Mouse (Mus musculus) layer of hippocampus, adult 9-10 months (tissue): ENCODE results near the gene Zfp109.
A peak's percentile ranks its signal among the peaks of the same experiment; 100 is the strongest.

Experiments used
- DNase-seq: peaks from one replicate; pipeline ENCODE4 v3.0.0; 2022; ENCODE audit warnings: low spot score

The Zfp109 gene

DNA sequence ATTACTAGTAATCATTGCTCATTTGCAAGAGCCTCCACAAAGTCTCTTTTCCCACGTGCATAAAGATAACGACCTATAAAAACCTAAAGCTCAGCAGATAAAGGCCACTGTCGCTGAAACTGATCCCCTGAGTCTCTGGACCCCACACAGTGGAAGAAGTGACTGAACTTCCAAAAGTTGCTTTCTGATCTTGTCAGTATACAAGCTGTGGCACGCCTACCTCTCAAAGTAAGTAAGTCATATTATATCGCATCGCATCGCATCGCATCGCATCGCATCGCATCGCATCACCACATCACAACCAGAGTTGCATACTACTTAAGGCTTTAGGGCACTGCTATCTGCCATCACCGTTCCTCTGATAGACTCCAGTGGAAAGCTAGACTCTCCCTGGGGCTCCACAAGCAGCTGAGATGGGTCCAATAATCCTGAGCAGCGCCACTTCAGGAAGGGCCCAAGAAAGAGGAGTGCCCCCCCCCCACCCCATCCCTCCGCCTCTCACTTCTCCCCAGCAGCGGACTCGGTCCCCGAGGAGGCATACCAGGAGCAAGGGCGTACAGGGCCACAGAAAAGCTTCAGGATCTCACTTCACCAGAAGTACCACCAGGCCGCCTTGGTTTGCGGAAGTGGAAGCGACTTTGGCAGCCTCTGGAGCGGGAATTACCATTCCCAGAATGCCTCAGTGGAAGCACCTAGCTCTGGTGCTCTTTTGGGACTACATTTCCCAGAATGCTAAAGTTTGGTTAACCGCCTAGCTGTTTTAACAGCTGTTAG, 29.7 kb downstream of the Zfp109 start:
- peak; percentile 49 for DNase-seq

DNA sequence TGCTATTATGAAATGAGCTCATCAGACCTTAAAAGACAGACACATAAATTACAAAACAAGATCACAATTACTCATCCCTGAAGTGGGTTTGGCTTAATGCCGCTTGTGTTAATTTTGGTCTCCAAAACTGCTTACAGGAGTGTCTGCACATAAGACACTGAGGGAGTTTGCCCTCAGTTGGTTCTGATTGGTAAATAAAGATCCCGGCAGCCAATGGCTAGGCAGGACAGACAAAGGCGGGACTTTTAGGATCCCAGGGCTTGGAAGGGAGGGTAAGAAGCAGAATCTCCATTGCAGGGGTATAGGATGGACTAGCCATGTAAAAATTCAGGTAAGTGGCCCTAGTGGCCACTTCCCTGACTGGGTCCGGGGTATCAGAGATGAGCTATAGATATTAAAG, 40.4 kb downstream of the Zfp109 start:
- DNase-seq = no peak

DNA sequence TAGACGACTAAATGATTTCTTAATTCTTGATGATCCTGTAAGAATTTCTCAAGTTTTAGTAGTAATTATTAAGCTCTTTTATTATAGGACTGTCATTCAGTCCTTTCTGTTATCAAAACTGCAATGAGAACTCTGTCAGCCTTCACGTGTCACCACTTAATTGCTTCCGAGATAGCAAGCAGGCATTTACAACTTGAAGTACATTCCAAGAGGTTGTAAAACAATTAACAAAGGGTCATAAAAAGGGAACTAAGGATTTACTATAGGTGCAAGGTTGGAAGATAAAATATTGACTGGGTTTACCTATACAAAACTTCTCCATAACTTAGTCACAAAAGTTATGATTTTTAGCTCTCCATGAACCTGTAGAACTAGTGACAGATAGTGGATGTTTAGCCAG, 44.2 kb downstream of the Zfp109 start:
- DNase-seq = no peak

DNA sequence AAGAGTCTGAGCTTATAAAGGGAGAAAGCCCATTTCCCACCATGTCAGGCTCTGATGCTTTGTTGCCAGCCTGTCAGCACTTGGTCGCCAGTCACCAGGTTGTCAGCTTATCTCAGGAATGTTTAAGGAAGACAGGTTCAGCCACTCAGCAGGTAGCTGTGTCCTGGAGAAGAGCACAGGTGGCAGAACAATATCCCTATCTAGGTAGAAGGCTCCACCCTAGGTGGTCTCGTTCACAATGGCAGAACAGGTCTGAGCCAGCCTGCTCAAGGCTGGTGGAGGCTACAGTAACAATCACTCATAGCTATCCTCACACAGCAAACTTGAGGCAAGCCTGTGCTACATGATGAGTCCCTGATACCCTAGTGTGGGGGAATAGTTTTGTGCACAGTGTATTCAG, 46.0 kb downstream of the Zfp109 start:
- DNase-seq = no peak

DNA sequence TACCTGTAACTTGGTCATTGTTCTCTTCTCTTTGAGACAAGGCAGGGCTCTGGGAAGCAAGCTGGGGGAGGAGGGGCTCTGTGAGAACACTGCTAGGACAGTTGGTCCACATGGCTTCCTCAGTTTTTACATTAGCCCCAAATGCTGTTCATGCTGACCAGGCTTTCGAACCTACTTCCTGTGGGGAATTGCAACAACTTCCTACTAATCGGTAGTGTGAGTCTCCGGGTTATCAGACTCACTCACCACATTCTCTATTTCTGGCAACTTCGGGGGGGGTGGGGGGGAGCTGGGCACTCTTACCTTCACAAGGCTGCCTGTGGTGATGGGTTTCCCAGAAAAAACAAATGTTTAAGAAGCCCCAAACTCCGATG, 47.8 kb downstream of the Zfp109 start:
- DNase-seq = no peak

DNA sequence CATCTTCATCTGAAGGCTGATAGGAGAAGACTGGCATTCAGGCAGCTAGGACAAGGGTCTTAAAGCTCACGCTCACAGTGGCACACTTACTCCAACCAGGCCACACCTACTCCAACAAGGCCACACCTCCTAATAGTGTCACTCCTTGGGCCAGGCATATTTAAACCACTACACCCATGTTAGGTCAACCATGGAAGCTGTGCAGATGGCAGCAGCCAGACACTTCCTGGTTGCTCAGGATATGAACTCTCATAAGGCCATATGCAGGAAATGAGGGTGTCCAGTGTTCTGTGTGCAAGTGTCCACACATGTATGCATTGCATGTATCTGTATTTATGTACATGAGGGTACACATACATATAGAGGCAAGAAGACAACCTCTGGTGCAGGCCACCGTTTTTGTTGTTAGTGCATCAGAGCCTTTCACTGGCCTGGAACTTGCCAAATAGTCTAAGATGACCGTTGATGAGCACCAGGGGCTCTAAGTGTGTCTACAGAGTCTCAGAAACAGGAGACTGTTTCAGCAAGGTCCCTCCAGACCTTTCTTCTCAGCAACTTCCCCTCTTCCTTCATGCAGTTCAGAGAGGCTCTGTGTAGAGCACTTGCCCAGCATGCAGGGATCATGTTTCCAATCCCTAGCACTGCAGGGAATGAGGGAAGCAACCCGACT, 48.3 kb downstream of the Zfp109 start:
- DNase-seq = no peak

DNA sequence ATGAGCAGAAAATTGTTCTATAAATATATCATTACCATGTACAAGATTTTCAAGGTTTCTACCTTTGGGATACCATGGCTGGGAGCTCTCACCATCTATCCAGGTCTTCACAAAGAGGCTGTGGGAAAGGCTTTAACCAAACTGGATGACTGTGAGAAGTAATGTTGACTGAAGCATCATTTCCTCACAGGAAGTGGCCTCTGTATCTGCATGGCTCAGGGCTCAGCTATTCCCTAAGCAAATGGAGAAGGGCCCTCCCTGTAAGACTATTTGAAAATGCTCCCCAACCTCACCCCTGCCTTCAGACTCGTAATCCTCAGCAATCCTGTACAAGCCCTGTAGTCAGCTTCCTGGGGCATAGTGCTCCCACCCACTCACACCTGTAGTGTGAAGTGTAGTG, 49.7 kb downstream of the Zfp109 start:
- no peak for DNase-seq
